Mouse (Mus musculus): ENCODE results near the gene Hhat.

The Hhat gene

DNA sequence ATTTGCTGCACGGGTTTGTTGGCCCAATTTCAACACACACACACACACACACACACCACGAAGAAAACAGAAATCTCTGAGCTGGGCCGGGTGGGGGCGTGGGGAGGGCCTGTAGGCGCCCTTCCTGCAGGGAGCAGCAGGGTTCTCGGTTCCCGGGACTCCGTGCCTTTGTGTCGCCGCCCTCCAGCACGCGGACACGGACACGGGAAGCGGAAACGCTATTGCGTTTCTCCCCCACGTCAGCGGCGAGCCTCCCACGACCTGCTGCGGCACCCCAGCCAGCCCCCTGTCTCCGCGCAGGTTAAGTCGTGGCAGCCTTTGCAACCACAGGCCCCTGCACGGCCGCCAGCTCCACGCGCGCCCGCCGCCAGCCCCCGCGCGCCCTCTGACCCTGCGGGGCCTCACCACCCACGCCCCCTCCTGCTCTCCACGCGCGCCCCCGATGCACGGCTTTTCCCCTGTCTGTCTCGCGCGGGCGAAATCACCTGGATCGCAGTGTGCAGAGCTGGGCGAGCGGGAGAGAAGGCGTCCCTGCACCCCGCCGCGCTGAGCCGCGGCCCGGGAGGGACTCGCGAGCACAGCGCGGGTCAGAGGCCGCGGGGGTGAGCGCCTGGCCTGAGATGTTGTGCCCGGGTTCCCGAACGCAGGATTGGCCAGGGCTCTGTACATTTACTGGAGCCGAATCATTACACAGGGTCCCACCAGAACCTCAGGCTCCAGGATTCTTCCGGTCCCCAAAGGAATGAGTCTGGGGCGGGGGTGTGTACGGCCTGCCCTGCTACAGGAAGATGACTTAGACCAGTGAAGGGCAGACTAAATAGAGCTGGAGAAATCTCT, at the start of gene Hhat:
TSS of gene Hhat (minus strand) at position 729 of the 837 bp plus-strand sequence.
- no peak for DNase-seq (ENCODE audit: low spot score)

DNA sequence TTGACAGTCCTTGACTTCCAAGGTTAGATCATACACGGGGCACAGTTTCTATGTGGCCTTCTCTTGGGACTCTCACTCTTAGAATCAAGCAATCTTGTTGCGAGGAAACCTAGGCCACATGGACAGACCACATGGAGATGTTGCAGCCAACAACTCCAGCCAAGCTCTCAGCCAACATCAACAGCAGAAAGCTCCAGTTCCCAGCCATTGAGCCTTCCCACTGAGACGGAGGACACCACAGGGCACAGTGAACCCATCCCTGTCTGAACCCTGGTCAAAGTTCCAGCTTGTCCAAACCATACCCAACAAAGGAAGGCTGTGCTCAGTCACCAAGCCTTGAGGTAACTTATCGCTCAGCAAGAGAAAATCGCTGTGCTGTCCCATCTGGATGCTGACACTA, 47.3 kb upstream of the Hhat start:
- DNase-seq (ENCODE audit: low spot score), result no peak

DNA sequence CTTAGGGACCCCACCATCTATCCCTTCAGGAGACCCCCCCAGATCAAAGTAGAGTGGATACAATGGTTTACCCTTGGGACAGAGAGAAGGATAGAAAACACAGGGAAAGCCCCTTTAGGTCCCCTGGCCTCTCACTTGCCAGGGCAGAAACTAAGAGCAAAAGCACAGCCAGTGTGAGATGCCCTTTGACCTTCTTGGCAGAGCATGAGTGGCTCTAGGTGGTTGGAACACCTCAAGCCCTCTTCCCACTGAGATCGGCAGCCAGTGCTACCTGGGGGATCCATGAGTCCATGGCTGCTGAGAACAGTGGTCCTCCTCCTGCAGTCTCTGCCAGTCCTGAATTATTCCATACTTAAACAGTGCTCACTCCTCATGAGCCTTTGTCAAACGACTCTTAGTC, 44.8 kb upstream of the Hhat start:
- DNase-seq (ENCODE audit: low spot score), result no peak

DNA sequence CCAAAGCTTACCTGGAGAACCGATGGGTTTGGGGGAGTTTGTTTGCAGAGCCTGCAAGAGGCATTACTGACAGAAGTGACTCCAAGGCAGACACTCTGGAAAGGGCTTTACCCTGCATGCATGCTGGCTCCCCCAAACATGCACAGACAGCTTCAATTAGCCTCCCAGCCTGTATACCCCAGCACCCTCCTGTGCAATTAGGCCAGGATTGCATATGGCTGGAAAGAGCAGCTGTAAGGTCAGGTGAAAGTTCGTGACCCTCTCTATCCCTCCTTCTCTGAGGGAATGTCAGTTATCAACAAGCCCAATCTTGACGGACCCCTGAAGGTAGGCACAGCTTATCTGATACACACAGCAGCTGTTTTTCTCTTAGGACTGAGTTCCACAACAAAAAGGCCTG, 43.7 kb upstream of the Hhat start:
- no peak for DNase-seq (ENCODE audit: low spot score)

DNA sequence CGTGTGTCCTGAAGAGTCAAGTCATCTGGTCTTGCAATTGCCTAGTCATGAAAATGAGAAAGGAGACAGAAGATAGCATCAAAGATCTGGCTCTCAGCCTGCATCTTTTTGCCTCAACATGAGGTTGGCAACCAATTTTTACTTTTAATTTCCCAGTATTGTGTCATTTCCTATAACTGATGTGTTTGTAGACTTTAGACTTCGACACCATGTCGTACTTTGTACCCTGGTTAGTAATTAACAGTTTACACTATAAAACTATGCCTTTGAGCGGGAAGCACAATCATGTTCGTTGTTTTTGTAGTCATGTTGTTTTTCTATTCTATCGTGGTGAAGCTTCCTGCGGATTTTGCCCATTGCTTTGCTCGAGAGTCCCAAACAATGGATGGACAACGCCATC, 41.7 kb upstream of the Hhat start:
- DNase-seq (ENCODE audit: low spot score), result no peak

DNA sequence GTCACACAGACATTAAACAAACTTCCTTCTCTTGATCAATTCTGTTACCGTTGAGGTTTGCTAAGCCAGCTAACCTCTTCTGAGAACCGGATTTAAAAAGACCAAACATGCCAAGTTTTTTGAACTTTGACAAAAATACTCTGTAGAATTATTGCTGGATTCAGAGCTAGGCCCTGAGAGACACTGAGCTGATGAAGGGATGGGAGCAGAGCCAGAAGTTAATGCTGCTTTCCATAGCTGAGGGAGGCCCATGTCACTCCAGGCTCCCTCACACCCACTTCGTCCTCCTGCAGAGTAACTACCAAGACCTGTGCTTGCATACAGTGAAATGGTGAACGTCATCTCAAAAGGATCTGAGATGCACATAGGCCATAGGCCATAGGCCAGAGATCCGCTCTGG, 41.3 kb upstream of the Hhat start:
- DNase-seq (ENCODE audit: low spot score), result no peak

DNA sequence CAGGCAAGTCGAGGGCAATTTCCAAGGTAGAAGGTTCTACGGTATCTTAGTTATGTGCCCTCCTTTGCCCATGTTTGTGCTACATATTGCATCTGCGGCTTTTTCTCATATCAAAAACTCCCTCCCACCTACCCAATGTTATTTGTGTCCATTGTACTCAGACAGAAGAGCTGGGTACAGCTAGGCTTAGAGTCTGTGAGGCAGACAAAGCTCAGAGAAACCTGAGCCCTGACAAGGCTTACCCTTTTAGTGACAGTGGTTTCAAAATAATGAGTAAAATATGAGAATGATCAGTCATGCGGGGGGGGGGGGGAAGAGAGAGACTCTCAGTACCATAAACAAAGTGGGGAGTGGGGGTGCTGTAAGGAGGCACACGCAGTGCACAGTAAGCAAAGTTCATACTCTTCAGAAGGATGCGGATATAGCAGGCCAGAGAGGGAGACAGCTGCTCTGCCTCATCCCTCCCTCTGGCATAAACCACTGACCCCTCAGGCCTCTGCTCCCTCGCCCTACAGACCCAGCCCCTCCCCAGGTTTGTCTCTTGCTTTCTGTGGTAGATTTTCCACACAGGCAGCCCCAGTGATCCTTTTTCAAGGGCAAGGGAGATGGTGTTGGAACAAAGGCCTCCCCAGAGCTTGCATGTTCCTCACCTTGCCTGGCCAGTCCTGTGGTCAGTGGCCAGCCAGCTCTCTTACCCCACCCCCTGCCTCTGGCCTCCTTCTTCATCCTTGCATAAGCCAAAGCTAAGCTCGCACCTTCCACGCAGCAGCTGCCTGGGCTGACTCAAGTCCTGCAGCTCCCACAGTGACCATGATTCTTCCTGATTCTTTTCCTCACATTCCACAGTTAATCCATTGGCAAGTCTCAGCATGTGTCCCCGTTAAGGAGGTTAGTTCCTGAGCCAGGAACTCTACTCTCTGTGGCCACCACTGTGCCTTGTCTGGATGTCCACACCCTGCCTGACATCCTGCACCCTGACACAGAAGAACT, 35.4 kb upstream of the Hhat start:
- DNase-seq (ENCODE audit: low spot score), result no peak

DNA sequence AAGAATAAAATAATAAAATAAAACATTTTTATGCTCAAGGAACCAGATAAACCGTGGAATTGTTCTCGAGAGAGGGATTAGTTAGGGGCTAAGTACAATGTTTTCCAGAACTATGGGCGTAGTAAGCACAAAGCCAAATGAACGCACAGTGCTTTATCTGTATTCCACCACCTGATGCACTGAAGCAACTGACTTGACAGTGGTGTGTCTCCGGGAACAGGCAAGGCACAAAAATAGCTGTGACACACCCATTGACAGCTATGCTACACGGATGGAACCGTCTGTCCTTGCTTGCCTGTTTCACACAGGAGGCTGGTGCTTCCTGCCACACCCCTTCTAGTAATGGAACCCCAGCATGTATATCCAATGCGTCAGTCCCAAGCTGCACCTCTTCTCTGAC, 29.3 kb upstream of the Hhat start:
- DNase-seq (ENCODE audit: low spot score), result no peak

DNA sequence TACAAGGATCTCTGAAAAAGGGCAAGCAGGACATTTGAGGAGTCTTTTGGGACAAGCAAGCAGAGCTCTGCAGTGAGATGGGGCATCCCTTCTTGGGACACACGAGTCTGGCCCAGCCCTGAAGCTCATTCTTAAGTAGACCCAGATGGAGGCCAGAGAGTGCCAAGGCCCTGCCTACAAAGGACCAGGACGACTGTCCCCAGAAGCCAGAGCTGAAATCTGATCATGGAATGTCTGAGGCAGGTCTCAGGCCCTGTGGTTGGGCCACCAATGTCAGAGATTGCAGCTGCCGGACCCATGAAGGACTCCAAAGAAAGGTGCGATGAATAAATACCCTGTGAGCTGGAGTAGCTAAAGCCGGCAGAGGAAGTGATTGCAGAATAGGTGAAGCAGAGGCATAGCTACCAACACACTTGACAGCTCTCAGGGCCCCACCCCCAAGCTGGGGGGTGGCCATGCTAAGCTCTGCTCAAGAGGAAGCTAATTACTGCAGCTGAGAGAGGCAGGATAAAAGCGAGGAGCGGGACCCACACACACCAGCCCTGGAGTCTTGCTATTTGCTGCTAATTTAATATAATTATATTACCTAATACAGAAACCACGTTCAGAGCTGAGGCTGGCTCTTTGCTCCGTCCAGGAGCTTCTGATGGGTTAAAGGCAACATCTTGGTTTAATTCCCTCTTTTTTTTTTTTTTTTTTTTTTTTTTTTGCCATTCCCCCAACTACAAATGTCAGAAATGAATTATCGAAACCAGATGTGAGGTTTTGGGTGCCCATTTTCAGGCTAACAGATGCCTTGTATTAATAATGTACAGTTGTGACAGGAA, 28.4 kb upstream of the Hhat start:
- DNase-seq (ENCODE audit: low spot score), result no peak

DNA sequence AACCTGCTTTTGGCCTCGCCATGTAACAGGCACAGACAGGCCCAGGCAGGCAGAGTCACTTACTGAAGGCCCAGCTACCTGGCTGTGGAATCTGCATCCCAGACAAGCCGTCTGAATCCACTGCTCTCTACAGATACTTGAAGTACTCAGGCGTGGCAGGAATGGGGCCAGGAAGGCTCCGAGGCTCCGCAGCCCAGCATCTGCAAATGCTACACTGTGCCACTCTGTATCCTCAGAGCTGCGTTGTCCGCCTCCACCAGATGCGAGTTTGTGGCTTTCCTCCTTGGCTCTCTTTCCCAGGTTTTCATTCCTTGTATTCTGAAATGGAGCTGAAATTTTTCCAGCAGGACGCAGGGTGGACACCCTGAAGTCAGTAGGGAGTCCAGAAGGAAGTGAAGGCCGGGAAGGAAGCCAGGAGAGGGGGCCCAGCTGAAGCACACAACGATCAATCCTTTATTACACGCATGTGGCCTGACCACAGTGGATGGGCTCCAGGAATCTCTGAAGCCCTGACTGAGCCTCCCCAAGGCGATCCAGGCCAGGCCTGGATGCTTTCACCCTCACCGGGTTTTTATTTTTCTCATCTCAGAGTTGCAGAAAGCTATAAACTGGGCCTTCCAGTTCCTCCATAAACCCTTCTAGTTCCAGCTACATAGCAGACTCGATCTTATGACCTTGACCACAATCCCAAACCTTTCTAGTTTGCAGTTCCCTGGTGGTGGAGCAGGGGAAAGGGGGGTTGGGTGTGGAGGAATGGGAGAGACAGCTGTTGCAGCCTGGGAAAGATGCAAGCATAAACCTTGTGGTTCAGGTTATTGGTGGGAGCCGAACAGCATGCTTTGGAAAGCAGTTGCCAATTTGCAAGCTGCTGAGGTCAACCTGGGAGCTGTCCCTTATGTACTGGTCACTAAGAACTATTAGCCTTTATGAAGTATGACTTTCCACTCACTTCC, 27.5 kb upstream of the Hhat start:
- no peak for DNase-seq (ENCODE audit: low spot score)

DNA sequence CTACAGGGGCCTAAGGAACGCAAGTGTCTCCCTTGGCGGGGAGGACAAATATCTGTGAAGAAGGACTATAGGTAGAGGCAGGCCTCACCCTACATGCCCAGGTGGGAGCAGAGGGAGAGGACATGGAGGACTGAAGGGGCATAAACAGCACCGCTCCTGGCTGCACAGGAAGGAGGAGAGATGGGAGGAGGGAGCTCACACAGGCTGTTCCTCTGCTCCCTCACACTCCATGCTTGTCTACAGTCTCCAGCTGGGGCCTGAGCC, 25.9 kb upstream of the Hhat start:
- DNase-seq (ENCODE audit: low spot score), result no peak

DNA sequence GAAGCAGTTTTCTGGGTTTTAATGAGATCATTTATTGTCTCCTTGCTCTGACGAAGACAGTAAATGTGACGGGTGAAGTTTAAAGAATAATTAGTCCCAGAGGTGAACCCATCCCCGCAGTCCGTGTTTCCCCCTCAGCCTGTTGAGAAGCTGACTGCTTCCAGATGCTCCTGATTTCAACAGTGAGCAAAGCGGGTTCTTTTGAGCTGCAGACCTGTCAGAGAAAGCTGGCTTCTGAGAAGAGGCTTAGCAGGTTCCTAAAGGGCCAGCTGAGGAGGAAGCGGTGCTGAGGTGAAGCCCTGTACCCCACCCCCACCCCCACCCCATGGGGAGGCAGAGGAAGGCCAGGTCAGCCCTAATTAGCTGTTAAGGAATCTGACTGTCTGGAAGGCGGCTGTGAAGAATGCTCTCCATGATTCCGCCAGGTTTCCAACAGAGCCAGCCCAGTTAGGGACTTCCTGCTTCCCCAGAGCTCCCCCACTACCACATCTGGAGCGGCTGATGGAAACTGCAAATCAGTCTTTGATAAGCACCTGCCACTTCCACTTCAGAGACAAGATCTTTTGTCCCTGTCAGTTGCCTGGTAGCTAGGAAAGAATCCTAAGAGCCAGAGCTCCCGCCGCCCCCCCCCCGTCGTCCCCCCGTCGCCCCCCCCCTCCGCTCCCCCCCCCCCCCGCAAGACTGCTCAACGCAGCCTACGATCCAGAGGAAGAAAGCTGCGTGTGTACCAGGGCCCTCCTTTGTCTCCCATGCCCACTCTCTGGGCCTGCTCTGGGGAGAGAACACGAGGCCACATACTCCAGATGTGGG, 25.4 kb upstream of the Hhat start:
- DNase-seq (ENCODE audit: low spot score), result no peak

DNA sequence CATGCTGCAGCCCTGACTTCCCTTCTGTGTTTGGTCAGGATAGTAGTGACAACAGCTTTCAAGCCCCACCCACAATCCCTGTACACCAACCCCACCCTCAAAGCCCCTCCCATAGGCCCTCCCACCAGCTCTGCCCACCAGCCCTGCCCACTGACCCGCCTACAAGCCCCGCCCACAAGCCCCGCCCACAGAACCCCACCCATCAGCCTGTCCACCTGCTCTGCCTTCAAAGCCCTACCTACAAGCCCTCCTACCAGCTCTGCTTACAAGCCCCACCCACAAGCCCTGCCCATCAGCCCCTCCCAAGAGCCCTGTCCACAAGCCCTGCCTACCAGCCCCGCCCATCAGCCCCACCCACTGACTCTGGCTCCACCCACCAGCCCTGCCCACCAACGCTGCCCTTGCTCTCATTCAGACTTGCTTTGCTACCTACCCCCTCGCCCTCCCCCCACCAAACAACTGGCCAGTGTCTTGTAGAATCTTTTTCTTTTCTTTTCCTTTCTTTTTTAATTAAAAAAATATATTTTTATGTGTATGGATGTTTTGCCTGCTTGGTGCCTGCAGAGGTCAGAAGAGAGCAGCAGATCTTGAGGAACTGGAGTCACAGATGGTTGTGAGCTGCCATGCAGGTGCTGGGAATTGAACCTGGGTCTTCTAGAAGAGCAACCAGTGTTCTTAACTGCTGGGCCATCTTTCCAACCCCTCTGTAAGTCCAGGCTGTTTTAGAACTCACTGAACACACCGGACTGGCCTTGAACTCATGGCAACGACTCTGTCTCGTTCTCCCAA, 24.1 kb upstream of the Hhat start:
- no peak for DNase-seq (ENCODE audit: low spot score)

DNA sequence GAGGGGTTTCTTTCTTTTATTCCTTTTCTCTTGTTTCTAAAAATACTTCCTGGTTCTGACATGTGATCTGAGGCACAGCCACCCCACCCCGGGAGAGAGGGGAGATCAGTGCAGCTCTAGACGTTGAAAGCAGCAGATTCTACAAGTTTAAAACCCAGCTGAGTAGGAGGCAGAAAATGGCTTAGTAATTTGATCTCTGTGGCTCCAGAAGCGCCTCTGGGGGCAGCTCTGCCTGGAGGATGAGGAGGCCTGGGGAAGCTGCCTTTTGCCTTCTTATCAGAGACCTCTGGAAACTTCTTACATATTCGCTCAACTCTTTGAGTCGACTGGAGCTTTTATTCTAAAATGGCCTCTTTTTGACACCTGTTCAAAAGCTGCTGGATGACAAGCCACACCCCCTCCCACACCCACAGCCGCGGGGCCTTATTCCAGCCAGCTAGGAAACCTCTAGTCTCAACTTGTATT, 20.9 kb upstream of the Hhat start:
- DNase-seq (ENCODE audit: low spot score), result no peak

DNA sequence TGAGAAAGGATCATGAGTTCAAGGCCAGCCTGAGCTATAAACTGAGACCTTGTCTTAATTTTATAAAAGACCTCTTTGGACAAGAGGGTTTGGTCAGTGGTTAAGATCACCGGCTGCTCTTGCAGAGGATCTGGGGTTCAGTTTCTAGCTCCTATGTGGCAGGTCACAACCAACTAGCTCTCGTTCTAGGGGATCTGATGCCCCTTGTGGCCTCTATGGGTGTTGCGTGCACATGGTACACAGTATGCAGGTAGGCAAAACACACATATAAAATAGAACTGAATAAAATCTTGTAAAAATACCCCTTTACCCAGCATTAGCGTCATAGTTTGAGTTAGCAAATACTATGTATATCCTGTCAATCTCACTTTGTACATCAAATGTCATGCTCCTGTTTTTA, 19.4 kb upstream of the Hhat start:
- no peak for DNase-seq (ENCODE audit: low spot score)

DNA sequence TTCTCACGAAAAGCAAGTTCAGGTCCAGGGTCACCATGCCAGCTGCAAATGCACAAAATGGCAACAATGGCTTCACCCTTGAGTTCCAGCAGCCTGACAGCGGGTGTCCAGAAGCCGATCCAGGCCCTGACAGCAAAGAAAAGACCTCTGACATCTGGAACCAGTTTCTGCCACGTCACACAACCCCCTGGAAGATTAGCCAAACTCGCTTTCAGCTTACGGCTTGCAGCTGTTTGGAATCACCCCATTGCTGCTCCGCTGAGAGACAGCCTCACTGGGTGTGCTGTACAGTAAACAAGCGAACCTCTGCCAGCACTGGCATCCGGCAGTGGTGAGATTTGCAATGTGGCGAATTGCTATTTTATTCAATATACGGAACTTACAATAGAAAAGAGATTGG, 18.8 kb upstream of the Hhat start:
- no peak for DNase-seq (ENCODE audit: low spot score)

DNA sequence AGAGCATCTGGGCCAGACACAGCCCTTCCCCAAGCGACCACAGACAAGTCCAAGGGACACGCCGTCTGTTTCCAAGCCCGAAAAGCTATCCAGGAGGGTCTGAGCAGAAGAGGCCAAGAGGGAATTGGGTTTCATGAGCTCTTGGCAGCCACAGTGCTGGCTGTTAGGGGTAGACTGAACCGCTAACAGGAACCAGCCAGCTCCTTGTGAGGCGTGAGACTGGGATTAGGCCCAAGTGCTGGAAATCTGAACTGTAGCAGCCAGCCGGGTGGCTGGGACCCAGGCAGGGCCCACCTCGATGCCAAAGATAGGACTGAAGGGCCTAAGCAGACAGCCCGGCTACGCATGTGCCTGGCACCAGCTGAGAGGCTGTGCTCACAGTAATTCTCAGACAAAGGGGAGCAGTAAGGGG, 18.1 kb upstream of the Hhat start:
- DNase-seq (ENCODE audit: low spot score), result no peak

DNA sequence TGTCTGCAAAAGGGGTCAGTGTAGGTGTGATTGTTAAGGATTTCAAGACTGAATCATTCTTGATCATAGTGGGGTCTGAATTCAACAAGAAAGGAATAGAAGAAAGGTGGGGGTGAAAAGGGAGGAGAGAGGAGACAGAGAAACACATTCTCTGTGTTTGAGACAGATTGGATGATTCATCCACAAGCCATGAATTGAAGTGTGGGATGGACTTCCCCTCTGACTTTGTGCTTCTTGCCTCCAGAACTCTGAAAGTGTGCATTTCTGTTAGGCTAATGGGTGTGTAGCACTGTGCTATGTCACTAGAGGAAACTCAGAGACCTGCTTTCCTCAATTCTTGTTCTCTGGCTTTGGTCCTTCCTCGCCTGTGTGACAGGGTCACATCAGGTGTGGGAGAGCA, 15.2 kb upstream of the Hhat start:
- no peak for DNase-seq (ENCODE audit: low spot score)

All from layer of hippocampus, adult 9-10 months (tissue).